Mouse (Mus musculus): ENCODE data around the gene Dmrtc2.
A peak's percentile ranks its signal among the peaks of the same experiment; 100 is the strongest.

Gene Dmrtc2

GRCm38 (mm10) chr7:24902630-24903443, 33.0 kb downstream of the Dmrtc2 start, which contains the start of gene Arhgef1:
Gene Arhgef1, plus strand, starts transcription at chr7:24902912.
- DNase-seq: no peak

DNA sequence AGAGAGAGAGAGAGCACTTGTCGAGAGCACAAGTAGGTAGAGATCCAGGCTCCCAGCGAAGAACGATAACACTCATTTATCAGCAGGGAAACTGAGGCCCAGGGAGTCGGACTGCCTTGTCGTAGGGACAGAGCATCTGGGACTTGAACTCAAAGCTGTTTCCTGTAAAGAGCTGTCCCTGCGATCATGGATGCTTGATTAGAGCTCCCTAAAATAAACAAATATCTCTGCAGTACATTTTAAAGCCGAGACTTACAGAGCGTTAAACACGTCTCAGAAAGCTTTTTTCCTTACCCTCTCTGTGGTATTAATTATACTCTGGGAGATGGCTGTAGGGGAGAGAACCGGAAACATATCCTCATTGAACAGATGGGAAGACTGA, 33.6 kb downstream of the Dmrtc2 start:
- no peak for DNase-seq

DNA sequence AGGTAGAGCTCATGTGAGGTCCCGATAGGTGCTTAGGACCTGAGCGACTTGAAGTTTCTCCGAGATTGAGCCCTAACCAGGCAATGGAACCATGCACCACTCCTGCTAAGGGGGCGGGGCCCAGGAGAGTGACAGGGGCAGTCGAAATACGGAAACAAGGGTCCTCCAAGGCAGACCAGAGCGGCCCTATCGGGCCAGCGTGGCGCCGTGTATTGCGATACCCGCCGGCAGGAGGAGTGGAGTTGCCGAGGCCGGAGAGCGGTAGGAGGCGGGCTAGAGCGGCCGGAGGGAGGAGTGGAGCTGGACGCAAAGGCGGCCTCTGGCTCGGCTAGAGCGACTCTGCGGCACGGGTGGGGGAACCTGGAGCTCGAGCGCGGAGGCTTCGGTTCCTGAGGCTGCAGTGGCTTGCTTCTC, 34.2 kb downstream of the Dmrtc2 start:
- DNase-seq: peak; percentile 98

DNA sequence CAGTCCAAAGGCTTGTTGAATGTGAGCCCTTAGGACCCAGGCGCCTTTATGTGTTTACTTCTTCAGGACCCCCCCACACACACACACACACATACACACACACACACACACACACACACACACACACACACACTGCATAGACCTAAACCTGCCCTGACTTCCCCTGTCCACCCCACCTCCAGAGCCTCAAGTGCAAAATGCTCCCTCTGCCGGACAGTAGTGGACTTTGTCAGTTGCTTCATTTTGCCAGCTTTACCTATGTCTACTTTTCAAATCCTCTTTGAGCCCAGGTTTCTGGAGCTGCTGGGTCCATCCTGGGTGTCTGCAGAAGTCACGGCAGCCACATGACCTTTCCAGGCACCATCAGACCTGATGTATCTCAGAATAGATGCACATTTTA, 35.1 kb downstream of the Dmrtc2 start:
- no peak for DNase-seq

DNA sequence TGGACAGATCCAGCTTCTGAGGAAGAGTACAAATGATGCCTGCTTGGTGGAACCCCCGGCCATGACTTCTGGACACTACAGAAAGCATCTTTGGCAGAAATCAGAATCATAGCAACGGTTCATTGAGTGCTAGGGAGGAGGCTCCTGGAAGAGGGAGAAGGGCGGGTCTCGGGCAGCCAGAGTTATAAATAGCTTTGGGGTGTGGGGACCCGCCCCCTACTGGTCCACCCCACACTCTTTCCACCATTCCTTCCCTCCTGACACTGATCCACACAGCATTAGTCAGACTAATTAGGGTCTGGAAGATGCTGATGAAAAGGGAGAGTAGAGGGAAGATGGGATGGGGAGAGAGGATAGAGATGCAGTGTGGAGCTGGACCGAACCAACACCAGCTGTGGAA, 36.7 kb downstream of the Dmrtc2 start:
- no peak for DNase-seq

DNA sequence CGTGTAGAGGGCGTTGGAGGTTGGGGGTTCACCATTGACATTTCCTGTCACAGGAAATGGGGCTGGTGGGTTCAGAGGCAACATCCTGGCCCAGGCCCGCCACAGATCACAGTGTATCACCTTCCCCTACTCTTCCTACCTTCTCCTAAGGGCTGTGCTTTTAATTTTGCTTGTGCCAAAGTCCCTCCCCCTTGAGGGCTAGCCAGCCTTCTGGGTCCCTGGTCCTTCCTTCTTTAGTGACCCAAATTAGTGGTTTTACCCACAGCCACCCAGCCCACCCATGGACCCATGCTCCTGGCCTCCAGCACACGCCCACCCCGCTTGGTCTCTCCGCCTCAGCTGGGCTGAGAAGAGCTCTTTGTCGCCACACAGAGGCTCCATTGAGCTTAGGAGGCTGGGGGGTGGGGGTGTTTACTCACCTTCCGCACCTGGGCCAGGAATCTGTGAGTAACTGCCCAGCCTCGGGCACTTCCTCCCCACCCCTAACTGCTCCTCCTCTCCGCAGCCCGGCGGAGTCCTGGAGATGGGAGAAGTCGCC, 37.4 kb downstream of the Dmrtc2 start:
- no peak for DNase-seq

GRCm38 (mm10) chr7:24912480-24912879, 42.6 kb downstream of the Dmrtc2 start:
- DNase-seq: no peak

GRCm38 (mm10) chr7:24918763-24919323, 49.0 kb downstream of the Dmrtc2 start:
- DNase-seq: no peak

- DNase-seq: peak; percentile 74
Observed at GRCm38 (mm10) chr7:24919728-24920127, 49.9 kb downstream of the Dmrtc2 start.

All from layer of hippocampus, adult 9-11 months (tissue).